ENCODE assay signal across 1 mouse cellular context in the genomic region with DNA sequence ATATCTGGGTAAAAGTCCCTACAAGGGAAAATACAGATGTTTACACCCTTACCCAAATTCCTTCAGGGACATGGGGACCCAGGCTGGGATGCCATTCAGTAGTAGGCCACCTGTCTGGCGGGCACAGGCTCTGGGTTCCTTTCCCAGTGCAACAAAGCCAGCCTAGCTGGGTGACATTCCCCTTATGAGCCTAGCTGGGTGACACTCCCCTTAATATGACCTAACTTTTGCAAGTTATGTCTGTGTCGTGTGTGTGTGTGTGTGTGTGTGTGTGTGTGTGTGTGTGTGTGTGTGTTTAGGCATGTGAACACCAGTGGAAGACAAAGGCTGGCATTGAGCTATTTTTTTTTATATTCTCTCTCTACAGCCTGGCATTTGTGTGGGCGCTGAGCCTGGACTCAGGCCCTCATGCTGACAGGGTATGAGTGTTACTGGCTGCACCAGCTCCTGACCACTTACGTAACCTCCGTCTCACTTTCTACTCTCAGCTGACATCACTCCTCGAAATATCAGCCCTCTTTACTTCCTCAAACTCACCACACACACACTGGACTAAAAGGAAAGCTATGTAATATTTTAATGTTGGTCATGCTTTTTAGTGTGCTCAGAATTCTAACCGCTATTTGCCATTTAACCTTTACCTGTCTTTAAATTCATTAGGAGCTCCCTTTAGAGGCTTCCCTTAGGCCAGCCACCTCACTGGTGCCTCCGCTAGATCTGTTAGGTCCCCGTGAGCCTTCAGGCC.
TF ChIP-seq lines count a peak whose summit lies in the region.

No protein-coding gene starts in this region.

TF ChIP-seq in MEL, 35 proteins besides CTCF, POLR2A, EP300 and RAD21 (continued from another document):
- no peak for TF ChIP-seq UBTF (IDR thresholded peaks at IDR 0.05; ENCODE audit: borderline replicate concordance, insufficient read depth, low read depth, low read length)
- TF ChIP-seq POLR2AphosphoS2 (IDR thresholded peaks at IDR 0.05; ENCODE audit: low read length) = peak; percentile 51; the same call in 1 of the 2 replicates
- no peak for TF ChIP-seq POLR2AphosphoS5 (IDR thresholded peaks at IDR 0.05; ENCODE audit: borderline replicate concordance, low read depth, low read length)
- TF ChIP-seq MAX (IDR thresholded peaks at IDR 0.05; ENCODE audit: low read length) = peak; percentile 57; the same call in 1 of the 2 replicates
- TF ChIP-seq NRF1 (IDR thresholded peaks at IDR 0.05; ENCODE audit: insufficient read depth, low read depth, low read length, poor library complexity, severe bottlenecking) = no peak
- TF ChIP-seq SIN3A (IDR thresholded peaks at IDR 0.05; ENCODE audit: low read length) = peak; percentile 56
- TF ChIP-seq GABPA (IDR thresholded peaks at IDR 0.05; ENCODE audit: low read depth, low read length) = no peak
- TF ChIP-seq TAL1 (IDR thresholded peaks at IDR 0.05; ENCODE audit: low read length) = no peak
- TF ChIP-seq GATA1 (IDR thresholded peaks at IDR 0.05; ENCODE audit: low read depth, low read length) = peak; percentile 25; the same call in 1 of the 2 replicates
- no peak for TF ChIP-seq KAT2A (conservative IDR thresholded peaks at IDR 0.05; ENCODE audit: low read depth, low read length)
- TF ChIP-seq ZC3H11A (IDR thresholded peaks at IDR 0.05; ENCODE audit: low read depth, low read length) = peak; percentile 8; the same call in 1 of the 2 replicates
- no peak for TF ChIP-seq BHLHE40 (IDR thresholded peaks at IDR 0.05; ENCODE audit: borderline replicate concordance, low read depth, low read length)
- TF ChIP-seq SMC3 (IDR thresholded peaks at IDR 0.05; ENCODE audit: low read depth, low read length) = no peak
- TF ChIP-seq ETS1 (IDR thresholded peaks at IDR 0.05; ENCODE audit: low read depth, low read length) = peak; percentile 98
- peak; percentile 88 for TF ChIP-seq TBP (IDR thresholded peaks at IDR 0.05; ENCODE audit: low read depth, low read length)
- no peak for TF ChIP-seq ZKSCAN1 (IDR thresholded peaks at IDR 0.05; ENCODE audit: low read depth, low read length)
- no peak for TF ChIP-seq MAFK (IDR thresholded peaks at IDR 0.05; ENCODE audit: borderline replicate concordance, low read depth, low read length)
- TF ChIP-seq CHD1 (IDR thresholded peaks at IDR 0.05; ENCODE audit: low read depth, low read length) = no peak
- TF ChIP-seq TCF12 (IDR thresholded peaks at IDR 0.05; ENCODE audit: low read depth, low read length) = peak; percentile 52; the same call in 1 of the 2 replicates
- no peak for TF ChIP-seq USF1 (IDR thresholded peaks at IDR 0.05; ENCODE audit: low read depth, low read length)
- peak; percentile 67 for TF ChIP-seq MXI1 (IDR thresholded peaks at IDR 0.05; ENCODE audit: low read depth, low read length)
- TF ChIP-seq ELF1 (IDR thresholded peaks at IDR 0.05; ENCODE audit: low read depth, low read length) = peak; percentile 25; the same call in 1 of the 2 replicates
- TF ChIP-seq USF2 (IDR thresholded peaks at IDR 0.05; ENCODE audit: borderline replicate concordance in 1 of 2, insufficient read depth in 1 of 2, low read depth in 1 of 2, low read length in 2 of 2) = no peak
